Mouse (Mus musculus) ES-E14 (cell line): ENCODE measurements around the gene Ush2a.

Experiments
- CHD2 ChIP-seq: IDR thresholded peaks from 2 replicates; pipeline ENCODE4 v1.6.1; 2014; ENCODE audit warnings: mild to moderate bottlenecking, low read depth, low read length, inconsistent platforms
- HCFC1 ChIP-seq: IDR thresholded peaks from 2 replicates; pipeline ENCODE4 v1.6.1; 2012; ENCODE audit warnings: low read length, inconsistent platforms, borderline replicate concordance; ENCODE audit not compliant: insufficient read depth
- ZNF384 ChIP-seq: IDR thresholded peaks from 2 replicates; pipeline ENCODE4 v1.6.1; 2012; ENCODE audit warnings: low read depth, low read length, inconsistent platforms

- no peak for TF ChIP-seq CHD2
- no peak for TF ChIP-seq HCFC1
- TF ChIP-seq ZNF384, result no peak
Observed at GRCm38 (mm10) chr1:188238636-188239035, 23.2 kb upstream of the Ush2a start.
